Mouse (Mus musculus): ENCODE measurements at regions not wholly inside any gene's neighbourhood (a gene's known extent, or its start where the extent isn't known, plus 50 kb on each side); places are given as distances from the start of the nearest gene placed in this dataset.

DNA sequence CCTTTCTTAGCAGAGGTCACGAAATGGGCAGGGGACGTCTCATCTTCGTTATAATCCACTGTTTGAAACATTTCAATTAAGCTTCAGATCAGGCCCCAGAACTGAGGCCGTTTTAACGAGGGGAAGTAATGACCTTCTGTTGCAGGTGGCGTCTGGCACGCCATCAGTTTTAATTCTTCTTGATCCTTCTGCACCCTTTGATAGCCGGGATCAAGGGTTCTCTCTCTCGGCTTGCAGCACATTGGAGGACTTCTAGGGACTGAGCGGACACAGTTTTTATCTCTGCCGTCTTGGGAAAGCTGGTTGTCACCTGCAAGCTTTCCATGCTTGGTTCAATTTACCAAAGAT lies 151.9 kb upstream of the Lmo4 start:
- TF ChIP-seq POLR2A (IDR thresholded peaks at IDR 0.05; ENCODE audit: insufficient read depth, low read depth, low read length) (no peak), EP300 (IDR thresholded peaks at IDR 0.05; ENCODE audit: insufficient read depth, low read depth, low read length) (no peak)
